Mouse (Mus musculus) T-cell, adult 2 months (primary cell): ENCODE data around the gene Stk36.

Source experiments
- DNase-seq: peaks from one replicate; pipeline ENCODE4 v3.0.0; 2022; ENCODE audit warnings: low spot score

Gene Stk36

GRCm38 (mm10) chr1:74668371-74668770 is 67.1 kb downstream of the Stk36 start:
- no peak for DNase-seq

- no peak for DNase-seq
Observed at GRCm38 (mm10) chr1:74672731-74673130, 71.5 kb downstream of the Stk36 start.

GRCm38 (mm10) chr1:74676863-74677262 is 75.6 kb downstream of the Stk36 start:
- no peak for DNase-seq

- DNase-seq = no peak
Observed at GRCm38 (mm10) chr1:74677843-74678242, 76.6 kb downstream of the Stk36 start.
